Comparison of ENCODE assay signal across 24 mouse cellular contexts in the genomic region with DNA sequence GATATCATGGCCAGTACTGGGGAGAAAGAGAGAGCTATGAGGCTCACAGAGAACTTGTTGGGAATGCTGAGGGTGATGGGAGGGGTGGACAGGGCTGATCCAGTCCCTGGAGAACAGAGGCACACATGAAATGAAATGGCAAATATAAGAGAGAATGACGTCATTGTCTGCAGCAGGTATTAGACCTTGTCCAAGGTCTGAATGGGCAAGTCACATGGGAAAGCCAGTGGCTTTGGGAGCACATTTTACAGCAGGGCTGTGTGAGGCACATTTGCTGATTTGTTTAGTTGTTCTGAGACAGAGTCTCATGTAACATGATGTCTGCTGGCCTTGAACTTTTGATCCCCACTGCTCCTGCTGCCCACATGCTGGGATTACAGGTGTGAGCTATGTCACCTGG. TPM values are rescaled to one million over a fixed set of nuclear protein-coding genes. Genes with fewer than 3 reads are reported as not detected.
DNase-seq lines count a peak whose midpoint lies in the region; ATAC-seq and TF ChIP-seq lines count a peak whose summit lies in the region.
"Had no signal": no experiment of that assay in that cellular context is flagged by ENCODE, and none has a peak within 500 bp of the region (broad histone marks: within the 10 kb centered on the region; RNA-seq: fewer than 3 reads in every experiment).

No protein-coding gene starts in this region.

- H3K4me3 ChIP-seq in liver, postnatal 0 days (ENCODE audit: low read depth, low read length), result no peak overlapping the region
- H3K4me3 ChIP-seq in liver, embryonic 12.5 days, result no peak overlapping the region
- no peak overlapping the region for H3K4me3 ChIP-seq in intestine, embryonic 15.5 days (replicated peaks)
- no peak overlapping the region for H3K4me3 ChIP-seq in intestine, postnatal 0 days (ENCODE audit: low read depth, low read length)
- no peak overlapping the region for H3K4me3 ChIP-seq in kidney, embryonic 15.5 days (replicated peaks)
- no peak overlapping the region for H3K4me3 ChIP-seq in forebrain, embryonic 11.5 days (ENCODE audit: low read depth, low read length)
- H3K4me3 ChIP-seq: embryonic facial prominence, embryonic 10.5 days; embryonic facial prominence, embryonic 12.5 days; forebrain, embryonic 12.5 days had no signal

- H3K36me3 ChIP-seq in liver, postnatal 0 days (replicated peaks; ENCODE audit: insufficient read depth, low read length), result no peaks in the 10 kb centered on the region
- H3K36me3 ChIP-seq in liver, embryonic 12.5 days, result no peaks in the 10 kb centered on the region
- no peaks in the 10 kb centered on the region for H3K36me3 ChIP-seq in intestine, embryonic 15.5 days
- H3K36me3 ChIP-seq in intestine, postnatal 0 days (ENCODE audit: control insufficient read depth, insufficient read depth), result no peaks in the 10 kb centered on the region
- H3K36me3 ChIP-seq in kidney, embryonic 15.5 days, result no peaks in the 10 kb centered on the region
- no peaks in the 10 kb centered on the region for H3K36me3 ChIP-seq in forebrain, embryonic 11.5 days (ENCODE audit: control insufficient read depth, insufficient read depth, low read length)
- H3K36me3 ChIP-seq: embryonic facial prominence, embryonic 10.5 days; embryonic facial prominence, embryonic 12.5 days; forebrain, embryonic 12.5 days; G1E had no signal

- no peak for TF ChIP-seq EP300 in liver, postnatal 0 days (IDR thresholded peaks at IDR 0.05; ENCODE audit: low read depth)

- TF ChIP-seq CTCF in liver, postnatal 0 days (IDR thresholded peaks at IDR 0.05; ENCODE audit: low read depth), result no peak
- TF ChIP-seq CTCF in intestine, postnatal 0 days (IDR thresholded peaks at IDR 0.05; ENCODE audit: low read depth), result no peak

- WGBS in liver, postnatal 0 days (ENCODE audit: insufficient replicate concordance), result 58% methylated on average over 1 of the region's 1 CpGs
- 63% methylated on average over 1 of the region's 1 CpGs for WGBS in liver, embryonic 12.5 days (ENCODE audit: insufficient replicate concordance)
- WGBS in intestine, embryonic 15.5 days, result 43% methylated on average over 1 of the region's 1 CpGs
- WGBS in intestine, postnatal 0 days, result 38% methylated on average over 1 of the region's 1 CpGs
- 71% methylated on average over 1 of the region's 1 CpGs for WGBS in kidney, embryonic 15.5 days
- WGBS in forebrain, embryonic 11.5 days, result 68% methylated on average over 1 of the region's 1 CpGs

- DNase-seq in liver, postnatal 0 days, result no peak
- no peak for DNase-seq in forebrain, embryonic 11.5 days (ENCODE audit: low spot score)
- DNase-seq: adrenal gland, adult 8-10 months; adrenal gland, postnatal 14 days; adrenal gland, postnatal 36 days; B cell, adult 2 months; cerebellum, adult 11-12 months; cerebellum, adult 2 months; cerebellum, adult 9-10 months; cerebellum, postnatal 10 days; cerebellum, postnatal 25 days had no signal

- ATAC-seq in liver, postnatal 0 days, result peak; percentile 71
- no peak for ATAC-seq in liver, embryonic 12.5 days
- ATAC-seq in intestine, embryonic 15.5 days, result peak; percentile 40; the same call in 1 of the 2 replicates
- peak; percentile 70 for ATAC-seq in intestine, postnatal 0 days
- ATAC-seq in kidney, embryonic 15.5 days (replicated peaks; ENCODE audit: low FRiP score), result no peak
- no peak for ATAC-seq in forebrain, embryonic 11.5 days (replicated peaks; ENCODE audit: low FRiP score)
- ATAC-seq: activated CD4-positive, CD25-positive, alpha-beta regulatory T cell, adult 4 months; CD4-positive, CD25-positive, alpha-beta regulatory T cell, adult 4 months; forebrain, embryonic 14.5 days; forebrain, embryonic 16.5 days; Patski had no signal

- no peak overlapping the region for H3K9ac ChIP-seq in liver, postnatal 0 days (replicated peaks)
- no peak overlapping the region for H3K9ac ChIP-seq in liver, embryonic 12.5 days
- no peak overlapping the region for H3K9ac ChIP-seq in intestine, embryonic 15.5 days
- H3K9ac ChIP-seq in intestine, postnatal 0 days (ENCODE audit: low read depth, low read length), result no peak overlapping the region
- H3K9ac ChIP-seq in kidney, embryonic 15.5 days, result no peak overlapping the region
- H3K9ac ChIP-seq in forebrain, embryonic 11.5 days (ENCODE audit: low read length), result no peak overlapping the region
- H3K9ac ChIP-seq: embryonic facial prominence, embryonic 12.5 days; forebrain, embryonic 12.5 days had no signal

- no peaks in the 10 kb centered on the region for H3K9me3 ChIP-seq in liver, postnatal 0 days (ENCODE audit: low read length)
- no peaks in the 10 kb centered on the region for H3K9me3 ChIP-seq in liver, embryonic 12.5 days (replicated peaks)
- H3K9me3 ChIP-seq in intestine, embryonic 15.5 days, result no peaks in the 10 kb centered on the region
- H3K9me3 ChIP-seq in intestine, postnatal 0 days (ENCODE audit: control insufficient read depth), result no peaks in the 10 kb centered on the region
- no peaks in the 10 kb centered on the region for H3K9me3 ChIP-seq in kidney, embryonic 15.5 days (replicated peaks)
- no peaks in the 10 kb centered on the region for H3K9me3 ChIP-seq in forebrain, embryonic 11.5 days (ENCODE audit: control insufficient read depth, low read length)
- H3K9me3 ChIP-seq: embryonic facial prominence, embryonic 10.5 days; embryonic facial prominence, embryonic 12.5 days; forebrain, embryonic 12.5 days had no signal

- no peak overlapping the region for H3K27ac ChIP-seq in liver, postnatal 0 days (ENCODE audit: low read depth)
- no peak overlapping the region for H3K27ac ChIP-seq in liver, embryonic 12.5 days
- no peak overlapping the region for H3K27ac ChIP-seq in intestine, embryonic 15.5 days
- no peak overlapping the region for H3K27ac ChIP-seq in intestine, postnatal 0 days (ENCODE audit: low read depth, low read length)
- H3K27ac ChIP-seq in kidney, embryonic 15.5 days, result no peak overlapping the region
- no peak overlapping the region for H3K27ac ChIP-seq in forebrain, embryonic 11.5 days (ENCODE audit: low read depth, low read length)
- H3K27ac ChIP-seq: embryonic facial prominence, embryonic 10.5 days; embryonic facial prominence, embryonic 12.5 days; forebrain, embryonic 12.5 days had no signal

- H3K4me2 ChIP-seq in liver, postnatal 0 days (ENCODE audit: low read depth, low read length), result peak overlapping the region; percentile 46; the same call in 1 of the 2 replicates
- no peak overlapping the region for H3K4me2 ChIP-seq in liver, embryonic 12.5 days
- H3K4me2 ChIP-seq in intestine, embryonic 15.5 days (replicated peaks), result no peak overlapping the region
- no peak overlapping the region for H3K4me2 ChIP-seq in intestine, postnatal 0 days (replicated peaks; ENCODE audit: low read depth)
- H3K4me2 ChIP-seq in kidney, embryonic 15.5 days, result no peak overlapping the region
- H3K4me2 ChIP-seq in forebrain, embryonic 11.5 days (ENCODE audit: low read depth, low read length, severe bottlenecking), result no peak overlapping the region
- H3K4me2 ChIP-seq: embryonic facial prominence, embryonic 12.5 days; forebrain, embryonic 12.5 days had no signal

- no peaks in the 10 kb centered on the region for H3K27me3 ChIP-seq in liver, postnatal 0 days (ENCODE audit: insufficient read depth, low read length)
- H3K27me3 ChIP-seq in liver, embryonic 12.5 days (replicated peaks), result peaks cover 15% of the 10 kb centered on the region
- no peaks in the 10 kb centered on the region for H3K27me3 ChIP-seq in intestine, embryonic 15.5 days (replicated peaks)
- H3K27me3 ChIP-seq in intestine, postnatal 0 days (replicated peaks; ENCODE audit: control insufficient read depth, insufficient read depth, low read length), result no peaks in the 10 kb centered on the region
- H3K27me3 ChIP-seq in kidney, embryonic 15.5 days, result 0 out of 2 replicates have a peak, but pooled peaks cover 3% of the 10 kb centered on the region
- no peaks in the 10 kb centered on the region; the same call in 1 of the 2 replicates for H3K27me3 ChIP-seq in forebrain, embryonic 11.5 days (ENCODE audit: control insufficient read depth, insufficient read depth, low read length)
- H3K27me3 ChIP-seq: embryonic facial prominence, embryonic 12.5 days; Patski had no signal

- no peaks in the 10 kb centered on the region; the same call in 1 of the 2 replicates for H3K4me1 ChIP-seq in liver, postnatal 0 days (ENCODE audit: insufficient read depth)
- 0 out of 2 replicates have a peak, but pooled peaks cover 6% of the 10 kb centered on the region for H3K4me1 ChIP-seq in liver, embryonic 12.5 days
- H3K4me1 ChIP-seq in intestine, embryonic 15.5 days (replicated peaks), result 0 out of 2 replicates have a peak, but pooled peaks cover 7% of the 10 kb centered on the region
- H3K4me1 ChIP-seq in intestine, postnatal 0 days (replicated peaks; ENCODE audit: control insufficient read depth, insufficient read depth, low read length), result no peaks in the 10 kb centered on the region
- H3K4me1 ChIP-seq in kidney, embryonic 15.5 days, result peaks cover 10% of the 10 kb centered on the region
- H3K4me1 ChIP-seq in forebrain, embryonic 11.5 days (replicated peaks; ENCODE audit: control insufficient read depth, insufficient read depth, low read length), result no peaks in the 10 kb centered on the region
- H3K4me1 ChIP-seq: forebrain, embryonic 12.5 days had no signal

RNA-seq across cellular contexts. Expression of gene Nfil3, which starts 7.0 kb away (rescaled TPM):
- polyA plus RNA-seq in liver, postnatal 0 days (2015; fragmentation: Nextera tagmentation; extraction: Ambion mirVana), result 9.3 and 10.9 TPM in 2 replicates
- polyA plus RNA-seq in liver, embryonic 12.5 days (2016; fragmentation: Nextera tagmentation; extraction: Ambion mirVana), result 5.0 and 5.4 TPM in 2 replicates
- polyA plus RNA-seq in intestine, embryonic 15.5 days (2015; fragmentation: Nextera tagmentation; extraction: Ambion mirVana), result 31.9 and 34.4 TPM in 2 replicates
- polyA plus RNA-seq in intestine, postnatal 0 days (2015; fragmentation: Nextera tagmentation; extraction: Ambion mirVana), result 15.6 and 15.8 TPM in 2 replicates
- polyA plus RNA-seq in kidney, embryonic 15.5 days (2015; fragmentation: Nextera tagmentation; extraction: Ambion mirVana), result 20.4 and 22.5 TPM in 2 replicates
- polyA plus RNA-seq in forebrain, embryonic 11.5 days (2014; fragmentation: Nextera tagmentation; extraction: Ambion mirVana), result 16.1 and 17.8 TPM in 2 replicates

RNA-seq across cellular contexts. Expression of gene Auh, which starts 58.4 kb away (rescaled TPM):
- 33.2 and 37.4 TPM in 2 replicates for polyA plus RNA-seq in liver, postnatal 0 days (2015; fragmentation: Nextera tagmentation; extraction: Ambion mirVana)
- 30.1 and 32.6 TPM in 2 replicates for polyA plus RNA-seq in liver, embryonic 12.5 days (2016; fragmentation: Nextera tagmentation; extraction: Ambion mirVana)
- 41.8 and 46.8 TPM in 2 replicates for polyA plus RNA-seq in intestine, embryonic 15.5 days (2015; fragmentation: Nextera tagmentation; extraction: Ambion mirVana)
- 45.0 and 46.4 TPM in 2 replicates for polyA plus RNA-seq in intestine, postnatal 0 days (2015; fragmentation: Nextera tagmentation; extraction: Ambion mirVana)
- polyA plus RNA-seq in kidney, embryonic 15.5 days (2015; fragmentation: Nextera tagmentation; extraction: Ambion mirVana), result 56.4 and 57.0 TPM in 2 replicates
- 33.3 and 33.7 TPM in 2 replicates for polyA plus RNA-seq in forebrain, embryonic 11.5 days (2014; fragmentation: Nextera tagmentation; extraction: Ambion mirVana)

Comparison
In these comparisons a context has a peak if more than half of its experiments do, and no peak if none do; other contexts are left out.
1. ATAC-seq: peak in liver, postnatal 0 days (single experiment), intestine, embryonic 15.5 days (single experiment) and intestine, postnatal 0 days (single experiment); none in liver, embryonic 12.5 days (single experiment), kidney, embryonic 15.5 days (single experiment) and forebrain, embryonic 11.5 days (single experiment).